Mouse (Mus musculus): ENCODE measurements at regions not wholly inside any gene's neighbourhood (a gene's known extent, or its start where the extent isn't known, plus 50 kb on each side); places are given as distances from the start of the nearest gene placed in this dataset.

GRCm38 (mm10) chr5:119329371-119329770 lies 341.1 kb upstream of the Tbx3 start:
- no peak overlapping the region for H3K4me3 ChIP-seq (ENCODE audit: insufficient read depth, low read length)
- H3K4me1 ChIP-seq (ENCODE audit: control insufficient read depth, insufficient read depth, low read length): no peaks in the 10 kb centered on the region
- no peak overlapping the region for H3K27ac ChIP-seq (ENCODE audit: insufficient read depth, low read length)
- TF ChIP-seq POLR2A (IDR thresholded peaks at IDR 0.05; ENCODE audit: extremely low read depth, insufficient read depth, low read length) (no peak), CTCF (IDR thresholded peaks at IDR 0.05; ENCODE audit: extremely low read depth, insufficient read depth, low read length) (no peak)

GRCm38 (mm10) chr5:119329860-119330259 lies 340.6 kb upstream of the Tbx3 start:
- Histone ChIP-seq H3K4me3 (ENCODE audit: insufficient read depth, low read length) (no peak overlapping the region), H3K4me1 (ENCODE audit: control insufficient read depth, insufficient read depth, low read length) (no peaks in the 10 kb centered on the region), H3K27ac (ENCODE audit: insufficient read depth, low read length) (no peak overlapping the region)
- no peak for TF ChIP-seq CTCF (IDR thresholded peaks at IDR 0.05; ENCODE audit: extremely low read depth, insufficient read depth, low read length)
- TF ChIP-seq POLR2A (IDR thresholded peaks at IDR 0.05; ENCODE audit: extremely low read depth, insufficient read depth, low read length): no peak

- H3K4me3 ChIP-seq (ENCODE audit: insufficient read depth, low read length): no peak overlapping the region
- H3K4me1 ChIP-seq (ENCODE audit: control insufficient read depth, insufficient read depth, low read length): no peaks in the 10 kb centered on the region
- H3K27ac ChIP-seq (ENCODE audit: insufficient read depth, low read length): no peak overlapping the region
- TF ChIP-seq POLR2A (IDR thresholded peaks at IDR 0.05; ENCODE audit: extremely low read depth, insufficient read depth, low read length) (no peak), CTCF (IDR thresholded peaks at IDR 0.05; ENCODE audit: extremely low read depth, insufficient read depth, low read length) (no peak)
Measured at GRCm38 (mm10) chr5:119331461-119331860, 339.0 kb upstream of the Tbx3 start.

- Histone ChIP-seq H3K4me3 (ENCODE audit: insufficient read depth, low read length) (no peak overlapping the region), H3K27ac (ENCODE audit: insufficient read depth, low read length) (no peak overlapping the region), H3K4me1 (ENCODE audit: control insufficient read depth, insufficient read depth, low read length) (no peaks in the 10 kb centered on the region)
- TF ChIP-seq CTCF (IDR thresholded peaks at IDR 0.05; ENCODE audit: extremely low read depth, insufficient read depth, low read length) (no peak), POLR2A (IDR thresholded peaks at IDR 0.05; ENCODE audit: extremely low read depth, insufficient read depth, low read length) (no peak)
Measured at GRCm38 (mm10) chr5:119332621-119333020, 337.8 kb upstream of the Tbx3 start.

GRCm38 (mm10) chr5:119335211-119335610 lies 335.3 kb upstream of the Tbx3 start:
- Histone ChIP-seq H3K4me1 (ENCODE audit: control insufficient read depth, insufficient read depth, low read length) (no peaks in the 10 kb centered on the region), H3K27ac (ENCODE audit: insufficient read depth, low read length) (no peak overlapping the region), H3K4me3 (ENCODE audit: insufficient read depth, low read length) (no peak overlapping the region)
- no peak for TF ChIP-seq CTCF (IDR thresholded peaks at IDR 0.05; ENCODE audit: extremely low read depth, insufficient read depth, low read length)

- H3K4me3 ChIP-seq (ENCODE audit: insufficient read depth, low read length): no peak overlapping the region
- TF ChIP-seq POLR2A (IDR thresholded peaks at IDR 0.05; ENCODE audit: extremely low read depth, insufficient read depth, low read length) (no peak), CTCF (IDR thresholded peaks at IDR 0.05; ENCODE audit: extremely low read depth, insufficient read depth, low read length) (no peak)
- H3K4me1 ChIP-seq (ENCODE audit: control insufficient read depth, insufficient read depth, low read length): no peaks in the 10 kb centered on the region
- no peak overlapping the region for H3K27ac ChIP-seq (ENCODE audit: insufficient read depth, low read length)
Measured at GRCm38 (mm10) chr5:119335979-119336378, 334.5 kb upstream of the Tbx3 start.

DNA sequence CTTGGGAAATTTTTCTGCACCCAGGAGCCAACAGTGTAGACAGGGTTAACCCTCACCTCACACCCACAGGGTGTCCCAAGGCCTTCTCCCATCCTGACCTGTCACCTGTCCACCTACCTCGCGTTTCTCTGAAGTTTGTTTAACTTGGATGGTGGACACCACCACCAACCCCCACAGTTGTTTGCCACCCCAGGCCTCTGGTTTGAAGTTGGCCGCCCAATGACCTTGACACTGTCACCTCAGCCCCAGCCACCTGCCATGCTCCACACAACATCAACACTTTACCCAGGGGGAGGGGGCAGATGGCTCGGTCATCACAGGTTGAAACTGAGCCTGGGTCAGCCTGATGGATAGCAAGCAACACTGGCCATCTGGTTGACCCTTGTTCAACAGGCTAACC lies 332.7 kb upstream of the Tbx3 start:
- TF ChIP-seq POLR2A (IDR thresholded peaks at IDR 0.05; ENCODE audit: extremely low read depth, insufficient read depth, low read length) (no peak), CTCF (IDR thresholded peaks at IDR 0.05; ENCODE audit: extremely low read depth, insufficient read depth, low read length) (no peak)
- Histone ChIP-seq H3K27ac (ENCODE audit: insufficient read depth, low read length) (no peak overlapping the region), H3K4me3 (ENCODE audit: insufficient read depth, low read length) (no peak overlapping the region), H3K4me1 (ENCODE audit: control insufficient read depth, insufficient read depth, low read length) (no peaks in the 10 kb centered on the region)

GRCm38 (mm10) chr5:119338711-119339110 lies 331.8 kb upstream of the Tbx3 start:
- Histone ChIP-seq H3K4me3 (ENCODE audit: insufficient read depth, low read length) (no peak overlapping the region), H3K4me1 (ENCODE audit: control insufficient read depth, insufficient read depth, low read length) (no peaks in the 10 kb centered on the region), H3K27ac (ENCODE audit: insufficient read depth, low read length) (no peak overlapping the region)
- TF ChIP-seq CTCF (IDR thresholded peaks at IDR 0.05; ENCODE audit: extremely low read depth, insufficient read depth, low read length) (no peak), POLR2A (IDR thresholded peaks at IDR 0.05; ENCODE audit: extremely low read depth, insufficient read depth, low read length) (no peak)

DNA sequence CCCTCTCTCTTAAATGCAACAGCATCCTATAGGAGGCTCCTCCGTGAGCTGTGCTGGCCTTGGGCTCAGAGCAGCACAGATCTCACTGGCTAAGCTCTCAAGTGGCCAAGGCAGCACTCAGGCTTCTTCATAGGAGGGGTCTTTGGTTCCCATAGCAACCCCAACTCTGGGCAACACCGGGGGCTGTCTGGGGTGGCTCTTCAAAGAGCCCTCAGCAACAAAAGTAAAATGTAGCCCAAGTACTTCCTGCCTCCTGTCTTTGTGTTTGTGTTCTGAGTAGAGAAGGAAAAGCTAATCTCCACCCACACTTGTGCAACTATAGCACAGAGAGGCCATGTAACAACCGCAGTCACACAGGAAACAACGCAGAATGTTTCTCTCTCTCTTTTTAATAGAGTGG lies 322.2 kb upstream of the Tbx3 start:
- Histone ChIP-seq H3K4me3 (ENCODE audit: insufficient read depth, low read length) (no peak overlapping the region), H3K4me1 (ENCODE audit: control insufficient read depth, insufficient read depth, low read length) (no peaks in the 10 kb centered on the region), H3K27ac (ENCODE audit: insufficient read depth, low read length) (no peak overlapping the region)
- TF ChIP-seq CTCF (IDR thresholded peaks at IDR 0.05; ENCODE audit: extremely low read depth, insufficient read depth, low read length): no peak
- TF ChIP-seq POLR2A (IDR thresholded peaks at IDR 0.05; ENCODE audit: extremely low read depth, insufficient read depth, low read length): no peak

DNA sequence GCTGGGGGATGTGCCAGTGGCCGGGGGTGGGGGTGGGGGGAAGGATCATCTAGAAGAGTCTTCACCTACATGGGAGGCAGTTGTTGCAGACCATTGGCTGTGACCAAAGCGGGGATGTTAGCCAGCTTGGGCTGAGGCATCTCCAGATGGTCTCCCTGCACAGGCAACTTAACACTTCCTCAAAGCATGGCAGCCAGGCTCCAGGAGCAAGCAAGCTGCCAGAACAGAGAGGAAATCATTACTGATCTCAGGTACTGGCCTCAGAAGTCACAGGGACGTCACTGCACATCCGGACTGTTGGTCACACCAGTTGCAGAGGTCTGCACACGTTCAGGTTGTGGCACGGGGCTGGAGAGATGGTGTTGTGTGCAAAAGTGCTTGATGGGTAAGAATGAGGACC lies 321.1 kb upstream of the Tbx3 start:
- no peaks in the 10 kb centered on the region for H3K4me1 ChIP-seq (ENCODE audit: control insufficient read depth, insufficient read depth, low read length)
- TF ChIP-seq CTCF (IDR thresholded peaks at IDR 0.05; ENCODE audit: extremely low read depth, insufficient read depth, low read length) (no peak), POLR2A (IDR thresholded peaks at IDR 0.05; ENCODE audit: extremely low read depth, insufficient read depth, low read length) (no peak)

More for the DNA sequence above, 321.1 kb upstream of the Tbx3 start:
- Histone ChIP-seq H3K4me3 (ENCODE audit: insufficient read depth, low read length) (no peak overlapping the region), H3K27ac (ENCODE audit: insufficient read depth, low read length) (no peak overlapping the region)
